Mouse (Mus musculus) heart, postnatal 4 days (tissue): ENCODE results near the gene Gatad2a. TPM values are rescaled to one million over a fixed set of nuclear protein-coding genes. Genes with fewer than 3 reads are reported as not detected.

ENCODE experiments used
- DNase-seq: peaks from one replicate; pipeline ENCODE4 v3.0.0; 2021
- total RNA-seq, 2 experiments: library from RNA; stranded (reverse); gene quantifications; 2 replicates each; pipeline ENCODE4 v1.2.3; 2021

The Gatad2a gene
- total RNA-seq, 2 experiments from 2014 or later: 75.9 to 79.5 TPM

GRCm38 (mm10) chr8:69870907-69871306, 125.3 kb downstream of the Gatad2a start:
- no peak for DNase-seq

- no peak for DNase-seq
Measured at GRCm38 (mm10) chr8:69870003-69870765, 126.0 kb downstream of the Gatad2a start.

GRCm38 (mm10) chr8:69867696-69868326, 128.4 kb downstream of the Gatad2a start:
- no peak for DNase-seq

GRCm38 (mm10) chr8:69864180-69864579, 132.0 kb downstream of the Gatad2a start:
- no peak for DNase-seq

- no peak for DNase-seq
Measured at GRCm38 (mm10) chr8:69863387-69864020, 132.7 kb downstream of the Gatad2a start.

GRCm38 (mm10) chr8:69861251-69861650, 134.9 kb downstream of the Gatad2a start:
- no peak for DNase-seq

- no peak for DNase-seq
Measured at GRCm38 (mm10) chr8:69860807-69861206, 135.4 kb downstream of the Gatad2a start.

Other genes starting within 250 kb of the Gatad2a start
- gene Zfp963, start 246.4 kb downstream of the Gatad2a start, total RNA-seq: 1 to 10 TPM; 2.6 to 2.8 TPM
- 1 to 10 TPM; 1.8 to 1.9 TPM for gene Gm20422, start 221.5 kb downstream of the Gatad2a start, total RNA-seq
- gene Atp13a1, start 205.2 kb downstream of the Gatad2a start, total RNA-seq: 10 to 100 TPM; 22.3 to 22.5 TPM
- 10 to 100 TPM; 19.1 to 19.9 TPM for gene Zfp866, start 205.2 kb downstream of the Gatad2a start, total RNA-seq
- gene Gmip, start 187.7 kb downstream of the Gatad2a start, total RNA-seq: 1 to 10 TPM; 6.1 to 8.1 TPM
- 1 to 10 TPM in 1 of 2 experiments, under 1 TPM in 1; 0.91 to 1.1 TPM for gene Lpar2, start 174.0 kb downstream of the Gatad2a start, total RNA-seq
- gene Pbx4, start 163.9 kb downstream of the Gatad2a start, total RNA-seq: 1 to 10 TPM; 1.1 to 1.2 TPM
- gene Cilp2, start 108.7 kb downstream of the Gatad2a start, total RNA-seq: under 1 TPM; 0.50 to 0.74 TPM
- under 1 TPM in 1 of 2 experiments, not detected in 1; 0.33 TPM for gene Tssk6, start 94.2 kb downstream of the Gatad2a start, total RNA-seq
- gene Ndufa13, start 93.8 kb downstream of the Gatad2a start, total RNA-seq: 100 to 1,000 TPM; 286 to 326 TPM
- gene Yjefn3, start 93.7 kb downstream of the Gatad2a start, total RNA-seq: 1 to 10 TPM; 6.2 to 8.6 TPM
- gene Mau2, start 46.4 kb upstream of the Gatad2a start, total RNA-seq: 10 to 100 TPM; 39.5 to 40.8 TPM
- gene Sugp1, start 46.4 kb upstream of the Gatad2a start, total RNA-seq: 10 to 100 TPM; 23.2 to 23.8 TPM
- 1 to 10 TPM in 1 of 2 experiments, under 1 TPM in 1; 0.95 to 1.0 TPM for gene Tm6sf2, start 76.5 kb upstream of the Gatad2a start, total RNA-seq
- not detected for gene Hapln4, start 87.1 kb upstream of the Gatad2a start, total RNA-seq
- gene Ncan, start 124.5 kb upstream of the Gatad2a start, total RNA-seq: 1 to 10 TPM in 1 of 2 experiments, under 1 TPM in 1; 0.81 to 1.2 TPM
- 10 to 100 TPM; 14.8 to 17.1 TPM for gene Nr2c2ap, start 134.9 kb upstream of the Gatad2a start, total RNA-seq
- gene Rfxank, start 142.8 kb upstream of the Gatad2a start, total RNA-seq: 10 to 100 TPM; 25.4 to 25.8 TPM
- gene Borcs8, start 143.1 kb upstream of the Gatad2a start, total RNA-seq: 10 to 100 TPM; 28.0 to 29.1 TPM
- under 1 TPM; 0.20 to 0.21 TPM for gene Mef2b, start 143.3 kb upstream of the Gatad2a start, total RNA-seq
- gene Tmem161a, start 176.0 kb upstream of the Gatad2a start, total RNA-seq: 100 to 1,000 TPM; 100 to 110 TPM
- gene Slc25a42, start 215.9 kb upstream of the Gatad2a start, total RNA-seq: 10 to 100 TPM; 25.9 to 28.0 TPM
- 10 to 100 TPM; 52.2 to 55.4 TPM for gene Sugp2, start 237.8 kb upstream of the Gatad2a start, total RNA-seq
- 10 to 100 TPM; 10.2 to 10.6 TPM for gene Armc6, start 238.1 kb upstream of the Gatad2a start, total RNA-seq